Mouse (Mus musculus) liver, postnatal 0 days (tissue): ENCODE measurements around the gene Ssu2.

Experiments used
- CTCF ChIP-seq: sonication (generic); IDR thresholded peaks from 2 replicates; pipeline ENCODE4 v1.5.1; 2016; ENCODE audit warnings: antibody characterized with exemption, low read depth
- EP300 ChIP-seq: IDR thresholded peaks from 2 replicates; pipeline ENCODE4 v1.6.1; 2016; ENCODE audit warnings: antibody characterized with exemption, low read depth, mild to moderate bottlenecking

DNA sequence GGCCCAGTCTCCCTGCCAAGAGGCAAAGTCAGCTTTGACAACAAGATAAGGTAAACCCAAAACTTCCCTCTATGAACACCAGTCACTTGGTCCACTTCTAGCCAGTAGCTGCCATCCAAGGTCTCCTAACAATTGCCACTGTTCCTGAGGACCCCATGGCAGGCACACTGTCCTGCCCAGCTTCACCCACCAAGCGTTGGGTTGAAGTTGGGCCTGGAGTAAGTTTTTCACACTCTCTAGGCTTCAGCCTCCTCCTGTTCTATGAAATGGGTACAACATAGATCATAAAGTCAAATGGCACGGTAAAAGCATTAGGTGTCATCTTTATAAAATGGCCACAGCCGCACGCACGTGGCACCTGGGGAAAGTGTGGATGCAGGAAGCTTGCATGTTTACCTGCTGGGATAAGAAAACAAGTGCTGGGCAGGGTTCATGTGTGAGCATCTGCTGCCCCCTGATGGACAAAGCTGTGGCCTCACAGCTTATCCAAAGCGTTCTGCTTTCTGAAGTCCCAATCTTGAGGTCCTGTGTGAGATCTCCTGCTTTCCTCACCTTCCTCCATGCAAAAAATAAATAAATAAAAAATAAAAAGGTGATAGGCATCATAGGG, 25.4 kb downstream of the Ssu2 start:
- TF ChIP-seq CTCF (peak; percentile 74), EP300 (no peak)
